31 mouse cellular contexts compared by ENCODE assay signal in the genomic region with DNA sequence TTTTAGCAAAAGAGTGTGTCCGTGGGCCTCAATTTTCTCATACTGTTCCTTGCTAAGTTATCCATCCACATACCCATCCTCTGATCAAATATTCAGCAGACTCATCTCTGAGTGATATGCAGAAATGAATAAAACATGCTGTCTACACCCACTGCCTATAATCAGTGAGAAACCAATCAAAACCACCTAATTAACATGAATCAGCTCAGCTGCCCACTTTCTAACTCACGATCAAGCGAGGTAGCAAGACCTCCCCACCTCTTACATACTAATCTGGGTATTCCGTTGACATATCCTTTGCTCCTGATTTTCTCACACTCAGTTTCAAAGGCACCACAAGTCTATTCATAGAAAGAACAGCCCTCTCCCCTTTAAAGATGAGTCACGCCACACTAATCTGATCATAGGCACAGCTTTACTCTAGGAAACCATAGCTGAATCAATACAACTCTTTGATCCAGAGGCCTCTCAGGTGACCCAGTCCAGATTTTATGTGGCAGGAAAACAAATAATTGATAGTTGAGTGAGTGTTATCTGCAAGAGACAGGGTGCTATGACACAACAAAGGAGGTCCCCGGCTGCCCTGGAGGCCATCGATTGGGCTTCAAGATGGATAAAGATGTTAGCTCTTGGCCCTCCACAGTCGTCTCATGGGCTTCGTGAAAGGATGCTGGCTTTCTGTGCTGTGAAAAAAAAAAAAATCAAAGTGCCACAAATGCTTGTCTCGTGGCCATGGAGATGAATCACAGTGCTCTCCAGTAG. TPM values are rescaled to one million over a fixed set of nuclear protein-coding genes. Genes with fewer than 3 reads are reported as not detected.
DNase-seq lines count a peak whose midpoint lies in the region; ATAC-seq and TF ChIP-seq lines count a peak whose summit lies in the region.
"Had no signal": no experiment of that assay in that cellular context is flagged by ENCODE, and none has a peak within 500 bp of the region (broad histone marks: within the 10 kb centered on the region; RNA-seq: fewer than 3 reads in every experiment).

No protein-coding gene starts in this region.

- no peak for TF ChIP-seq EP300 in liver, postnatal 0 days (IDR thresholded peaks at IDR 0.05; ENCODE audit: low read depth)

- no peak for TF ChIP-seq POLR2A in liver, adult 2 months (IDR thresholded peaks at IDR 0.05; ENCODE audit: extremely low read depth, insufficient read depth, low read length)

- no peak overlapping the region for H3K27ac ChIP-seq in forebrain, embryonic 11.5 days (ENCODE audit: low read depth, low read length)
- no peak overlapping the region for H3K27ac ChIP-seq in forebrain, embryonic 16.5 days (ENCODE audit: low read length)
- no peak overlapping the region for H3K27ac ChIP-seq in liver, adult 2 months (replicated peaks; ENCODE audit: insufficient read depth, low read depth, low read length)
- no peak overlapping the region for H3K27ac ChIP-seq in liver, postnatal 0 days (ENCODE audit: low read depth)
- no peak overlapping the region for H3K27ac ChIP-seq in hindbrain, postnatal 0 days
- H3K27ac ChIP-seq in midbrain, embryonic 16.5 days (ENCODE audit: low read length): no peak overlapping the region; the same call in 1 of the 2 replicates
- H3K27ac ChIP-seq: embryonic facial prominence, embryonic 15.5 days; heart, embryonic 13.5 days; kidney, embryonic 15.5 days; limb, embryonic 12.5 days; liver, embryonic 12.5 days; neural tube, embryonic 13.5 days had no signal

- 71% methylated on average over 10 of the region's 10 CpGs for WGBS in forebrain, embryonic 11.5 days
- WGBS in forebrain, embryonic 16.5 days: 69% methylated on average over 10 of the region's 10 CpGs
- 41% methylated on average over 10 of the region's 10 CpGs for whole genome bisulfite sequencing in liver, adult 2 months
- 59% methylated on average over 10 of the region's 10 CpGs for WGBS in liver, postnatal 0 days (ENCODE audit: insufficient replicate concordance)
- 44% methylated on average over 10 of the region's 10 CpGs for WGBS in hindbrain, postnatal 0 days
- 22% methylated on average over 10 of the region's 10 CpGs for WGBS in midbrain, embryonic 16.5 days

- no peaks in the 10 kb centered on the region for H3K27me3 ChIP-seq in forebrain, embryonic 11.5 days (ENCODE audit: control insufficient read depth, insufficient read depth, low read length)
- no peaks in the 10 kb centered on the region for H3K27me3 ChIP-seq in forebrain, embryonic 16.5 days (replicated peaks; ENCODE audit: control insufficient read depth, insufficient read depth, low read length)
- H3K27me3 ChIP-seq in liver, adult 2 months (ENCODE audit: control insufficient read depth, insufficient read depth, low read length): no peaks in the 10 kb centered on the region
- no peaks in the 10 kb centered on the region for H3K27me3 ChIP-seq in liver, postnatal 0 days (ENCODE audit: insufficient read depth, low read length)
- no peaks in the 10 kb centered on the region for H3K27me3 ChIP-seq in hindbrain, postnatal 0 days (ENCODE audit: insufficient read depth, low read length)
- no peaks in the 10 kb centered on the region for H3K27me3 ChIP-seq in midbrain, embryonic 16.5 days (ENCODE audit: control insufficient read depth, insufficient read depth, low read depth, low read length)
- H3K27me3 ChIP-seq: embryonic facial prominence, embryonic 15.5 days; heart, embryonic 13.5 days; kidney, embryonic 15.5 days; limb, embryonic 12.5 days; liver, embryonic 12.5 days; neural tube, embryonic 13.5 days had no signal

- H3K9me3 ChIP-seq in forebrain, embryonic 11.5 days (ENCODE audit: control insufficient read depth, low read length): no peaks in the 10 kb centered on the region
- no peaks in the 10 kb centered on the region for H3K9me3 ChIP-seq in forebrain, embryonic 16.5 days (ENCODE audit: control insufficient read depth, low read length)
- no peaks in the 10 kb centered on the region for H3K9me3 ChIP-seq in liver, postnatal 0 days (ENCODE audit: low read length)
- no peaks in the 10 kb centered on the region for H3K9me3 ChIP-seq in hindbrain, postnatal 0 days (ENCODE audit: low read length)
- no peaks in the 10 kb centered on the region for H3K9me3 ChIP-seq in midbrain, embryonic 16.5 days (replicated peaks; ENCODE audit: control insufficient read depth, low read length, poor library complexity, severe bottlenecking)
- H3K9me3 ChIP-seq: embryonic facial prominence, embryonic 15.5 days; heart, embryonic 13.5 days; kidney, embryonic 15.5 days; limb, embryonic 12.5 days; liver, embryonic 12.5 days; neural tube, embryonic 13.5 days had no signal

- H3K4me3 ChIP-seq in forebrain, embryonic 11.5 days (ENCODE audit: low read depth, low read length): no peak overlapping the region
- H3K4me3 ChIP-seq in forebrain, embryonic 16.5 days (replicated peaks; ENCODE audit: low read length): no peak overlapping the region
- no peak overlapping the region for H3K4me3 ChIP-seq in liver, adult 2 months (ENCODE audit: insufficient read depth, low read depth, low read length)
- H3K4me3 ChIP-seq in liver, postnatal 0 days (ENCODE audit: low read depth, low read length): no peak overlapping the region
- H3K4me3 ChIP-seq in hindbrain, postnatal 0 days (ENCODE audit: low read length): no peak overlapping the region
- no peak overlapping the region for H3K4me3 ChIP-seq in midbrain, embryonic 16.5 days (ENCODE audit: low read depth, low read length)
- H3K4me3 ChIP-seq: embryonic facial prominence, embryonic 15.5 days; heart, embryonic 13.5 days; kidney, embryonic 15.5 days; limb, embryonic 12.5 days; liver, embryonic 12.5 days; myocyte; neural tube, embryonic 13.5 days had no signal

- DNase-seq in forebrain, embryonic 11.5 days (ENCODE audit: low spot score): peak; percentile 20
- peak; percentile 19 for DNase-seq in liver, adult 2 months (ENCODE audit: extremely low read depth, low read depth, low spot score)
- DNase-seq in liver, postnatal 0 days: no peak
- DNase-seq in hindbrain, postnatal 0 days (ENCODE audit: low spot score): no peak
- no peak for DNase-seq in left cerebral cortex, adult 8-10 months (ENCODE audit: low spot score in 2 of 2)
- DNase-seq in gastrocnemius, postnatal 4 days (ENCODE audit: low spot score in 2 of 2): no peak
- DNase-seq: adrenal gland, postnatal 10 days; cerebellum, adult 8-10 months; gastrocnemius, postnatal 10 days; heart, adult 18-20 months; heart, postnatal 14 days; kidney, postnatal 36 days; layer of hippocampus, postnatal 36 days; lung, adult 2 months; thymus, postnatal 4 days had no signal

- ATAC-seq in forebrain, embryonic 11.5 days (replicated peaks; ENCODE audit: low FRiP score): no peak
- ATAC-seq in forebrain, embryonic 16.5 days: no peak
- ATAC-seq in liver, postnatal 0 days: no peak
- ATAC-seq in hindbrain, postnatal 0 days: peak; percentile 51; the same call in 1 of the 2 replicates
- peak; percentile 66; the same call in 1 of the 2 replicates for ATAC-seq in midbrain, embryonic 16.5 days
- ATAC-seq: activated CD4-positive, CD25-positive, alpha-beta regulatory T cell, adult 4 months; intestine, postnatal 0 days; liver, embryonic 12.5 days had no signal

- no peak for TF ChIP-seq CTCF in liver, adult 2 months (IDR thresholded peaks at IDR 0.05; ENCODE audit: low read depth, low read length)
- TF ChIP-seq CTCF in liver, postnatal 0 days (IDR thresholded peaks at IDR 0.05; ENCODE audit: low read depth): no peak
- TF ChIP-seq CTCF in hindbrain, postnatal 0 days (IDR thresholded peaks at IDR 0.05; ENCODE audit: low read depth): no peak

- H3K79me2 ChIP-seq in liver, adult 2 months (ENCODE audit: control insufficient read depth, insufficient read depth, low read length): no peaks in the 10 kb centered on the region

- H3K36me3 ChIP-seq in forebrain, embryonic 11.5 days (ENCODE audit: control insufficient read depth, insufficient read depth, low read length): no peaks in the 10 kb centered on the region
- no peaks in the 10 kb centered on the region for H3K36me3 ChIP-seq in forebrain, embryonic 16.5 days (ENCODE audit: control insufficient read depth, insufficient read depth)
- H3K36me3 ChIP-seq in liver, adult 2 months (ENCODE audit: control insufficient read depth, insufficient read depth, low read length): no peaks in the 10 kb centered on the region
- no peaks in the 10 kb centered on the region for H3K36me3 ChIP-seq in liver, postnatal 0 days (replicated peaks; ENCODE audit: insufficient read depth, low read length)
- no peaks in the 10 kb centered on the region for H3K36me3 ChIP-seq in hindbrain, postnatal 0 days (ENCODE audit: insufficient read depth, low read length)
- no peaks in the 10 kb centered on the region for H3K36me3 ChIP-seq in midbrain, embryonic 16.5 days (ENCODE audit: control insufficient read depth, insufficient read depth, low read length)
- H3K36me3 ChIP-seq: embryonic facial prominence, embryonic 15.5 days; heart, embryonic 13.5 days; kidney, embryonic 15.5 days; limb, embryonic 12.5 days; liver, embryonic 12.5 days; neural tube, embryonic 13.5 days had no signal

- H3K4me2 ChIP-seq in forebrain, embryonic 11.5 days (ENCODE audit: low read depth, low read length, severe bottlenecking): no peak overlapping the region
- no peak overlapping the region for H3K4me2 ChIP-seq in forebrain, embryonic 16.5 days (ENCODE audit: low read length)
- H3K4me2 ChIP-seq in liver, postnatal 0 days (ENCODE audit: low read depth, low read length): no peak overlapping the region
- H3K4me2 ChIP-seq in hindbrain, postnatal 0 days (ENCODE audit: low read depth, low read length): no peak overlapping the region
- H3K4me2 ChIP-seq in midbrain, embryonic 16.5 days (ENCODE audit: low read length): no peak overlapping the region
- H3K4me2 ChIP-seq: embryonic facial prominence, embryonic 15.5 days; heart, embryonic 13.5 days; kidney, embryonic 15.5 days; limb, embryonic 12.5 days; liver, embryonic 12.5 days; neural tube, embryonic 13.5 days had no signal

- no peaks in the 10 kb centered on the region for H3K4me1 ChIP-seq in forebrain, embryonic 11.5 days (replicated peaks; ENCODE audit: control insufficient read depth, insufficient read depth, low read length)
- H3K4me1 ChIP-seq in forebrain, embryonic 16.5 days (replicated peaks; ENCODE audit: control insufficient read depth, insufficient read depth, low read length): no peaks in the 10 kb centered on the region
- H3K4me1 ChIP-seq in liver, adult 2 months (ENCODE audit: control insufficient read depth, insufficient read depth, low read length): no peaks in the 10 kb centered on the region
- no peaks in the 10 kb centered on the region for H3K4me1 ChIP-seq in liver, postnatal 0 days (ENCODE audit: insufficient read depth)
- H3K4me1 ChIP-seq in hindbrain, postnatal 0 days (ENCODE audit: insufficient read depth, low read length): no peaks in the 10 kb centered on the region
- H3K4me1 ChIP-seq in midbrain, embryonic 16.5 days (ENCODE audit: control insufficient read depth, insufficient read depth, low read length): peaks cover 7% of the 10 kb centered on the region
- H3K4me1 ChIP-seq: embryonic facial prominence, embryonic 15.5 days; heart, embryonic 13.5 days; kidney, embryonic 15.5 days; limb, embryonic 12.5 days; liver, embryonic 12.5 days; neural tube, embryonic 13.5 days had no signal

- H3K9ac ChIP-seq in forebrain, embryonic 11.5 days (ENCODE audit: low read length): no peak overlapping the region
- H3K9ac ChIP-seq in forebrain, embryonic 16.5 days (replicated peaks; ENCODE audit: low read depth, low read length): no peak overlapping the region
- no peak overlapping the region for H3K9ac ChIP-seq in liver, adult 2 months (ENCODE audit: low read depth, low read length)
- H3K9ac ChIP-seq in liver, postnatal 0 days (replicated peaks): no peak overlapping the region
- H3K9ac ChIP-seq in hindbrain, postnatal 0 days (replicated peaks; ENCODE audit: low read length): no peak overlapping the region
- no peak overlapping the region for H3K9ac ChIP-seq in midbrain, embryonic 16.5 days (ENCODE audit: low read depth, low read length)
- H3K9ac ChIP-seq: embryonic facial prominence, embryonic 15.5 days; heart, embryonic 13.5 days; kidney, embryonic 15.5 days; limb, embryonic 12.5 days; liver, embryonic 12.5 days; neural tube, embryonic 13.5 days had no signal

RNA-seq across cellular contexts. Expression of a gene that starts 10.7 kb away (rescaled TPM):
- polyA plus RNA-seq in forebrain, embryonic 11.5 days (2014; fragmentation: Nextera tagmentation; extraction: Ambion mirVana): 2.1 and 2.4 TPM in 2 replicates
- polyA plus RNA-seq in forebrain, embryonic 16.5 days (2015; fragmentation: Nextera tagmentation; extraction: Ambion mirVana): 0.84 and 1.1 TPM in 2 replicates
- total RNA-seq in liver, adult 2 months (2014; rRNA removed): 0.37 and 0.54 TPM in 2 replicates
- polyA plus RNA-seq in liver, adult 2 months (2012; rRNA removed): 0.07 and 0.09 TPM in 2 replicates
- 0.20 and 0.38 TPM in 2 replicates for polyA plus RNA-seq in liver, postnatal 0 days (2015; fragmentation: Nextera tagmentation; extraction: Ambion mirVana)
- total RNA-seq in hindbrain, postnatal 0 days (2014; rRNA removed): 7.9 and 11.6 TPM in 2 replicates
- polyA plus RNA-seq in hindbrain, postnatal 0 days (2015; fragmentation: Nextera tagmentation; extraction: Ambion mirVana): 1.1 and 1.3 TPM in 2 replicates
- 1.1 and 1.5 TPM in 2 replicates for polyA plus RNA-seq in midbrain, embryonic 16.5 days (2015; fragmentation: Nextera tagmentation; extraction: Ambion mirVana)
- total RNA-seq in left cerebral cortex, adult 8-10 months (2022): under 1 TPM; 0.23 to 0.39 (median 0.25) TPM
- 10 to 100 TPM; 38.0 to 39.4 TPM for total RNA-seq in gastrocnemius, postnatal 4 days (2021)

RNA-seq across cellular contexts. Expression of a gene that starts 16.1 kb away (rescaled TPM):
- polyA plus RNA-seq in forebrain, embryonic 11.5 days (2014; fragmentation: Nextera tagmentation; extraction: Ambion mirVana): 0.76 and 1.1 TPM in 2 replicates
- 2.0 and 2.8 TPM in 2 replicates for polyA plus RNA-seq in forebrain, embryonic 16.5 days (2015; fragmentation: Nextera tagmentation; extraction: Ambion mirVana)
- total RNA-seq in liver, adult 2 months (2014; rRNA removed): not detected in 2 replicates
- polyA plus RNA-seq in liver, adult 2 months (2012; rRNA removed): not detected in 2 replicates
- not detected in 2 replicates for polyA plus RNA-seq in liver, postnatal 0 days (2015; fragmentation: Nextera tagmentation; extraction: Ambion mirVana)
- total RNA-seq in hindbrain, postnatal 0 days (2014; rRNA removed): 7.3 and 8.3 TPM in 2 replicates
- polyA plus RNA-seq in hindbrain, postnatal 0 days (2015; fragmentation: Nextera tagmentation; extraction: Ambion mirVana): 3.2 TPM in 2 replicates
- 2.6 and 3.5 TPM in 2 replicates for polyA plus RNA-seq in midbrain, embryonic 16.5 days (2015; fragmentation: Nextera tagmentation; extraction: Ambion mirVana)
- 1 to 10 TPM; 1.8 to 3.2 (median 2.4) TPM for total RNA-seq in left cerebral cortex, adult 8-10 months (2022)
- under 1 TPM; 0.12 to 0.13 TPM for total RNA-seq in gastrocnemius, postnatal 4 days (2021)
- total RNA-seq: adrenal gland, postnatal 10 days; megakaryocyte-erythroid progenitor cell, adult 5-6 weeks had no signal
- polyA plus RNA-seq: activated CD4-positive, CD25-positive, alpha-beta regulatory T cell, adult 4 months; lung, adult 2 months; spleen, adult 2 months had no signal

RNA-seq across cellular contexts. Expression of a gene that starts 53.3 kb away (rescaled TPM):
- 0.15 and 0.20 TPM in 2 replicates for polyA plus RNA-seq in forebrain, embryonic 11.5 days (2014; fragmentation: Nextera tagmentation; extraction: Ambion mirVana)
- 0.06 TPM in 1 of 2 replicates, not detected in the other for polyA plus RNA-seq in forebrain, embryonic 16.5 days (2015; fragmentation: Nextera tagmentation; extraction: Ambion mirVana)
- total RNA-seq in liver, adult 2 months (2014; rRNA removed): under 0.01 TPM in 1 of 2 replicates, not detected in the other
- 0.02 and 0.04 TPM in 2 replicates for polyA plus RNA-seq in liver, adult 2 months (2012; rRNA removed)
- polyA plus RNA-seq in liver, postnatal 0 days (2015; fragmentation: Nextera tagmentation; extraction: Ambion mirVana): 0.04 and 0.05 TPM in 2 replicates
- not detected in 2 replicates for total RNA-seq in hindbrain, postnatal 0 days (2014; rRNA removed)
- 0.09 and 0.23 TPM in 2 replicates for polyA plus RNA-seq in hindbrain, postnatal 0 days (2015; fragmentation: Nextera tagmentation; extraction: Ambion mirVana)
- polyA plus RNA-seq in midbrain, embryonic 16.5 days (2015; fragmentation: Nextera tagmentation; extraction: Ambion mirVana): 0.06 TPM in 1 of 2 replicates, not detected in the other
- total RNA-seq in left cerebral cortex, adult 8-10 months (2022): not detected
- under 1 TPM in 1 of 2 experiments, not detected in 1; 0.13 TPM for total RNA-seq in gastrocnemius, postnatal 4 days (2021)
- total RNA-seq: adrenal gland, postnatal 10 days; gastrocnemius, postnatal 10 days; heart, adult 18-20 months; heart, postnatal 14 days; layer of hippocampus, adult 8-10 months; layer of hippocampus, postnatal 36 days; left cerebral cortex, postnatal 14 days; megakaryocyte-erythroid progenitor cell, adult 5-6 weeks had no signal
- polyA plus RNA-seq: activated CD4-positive, CD25-positive, alpha-beta regulatory T cell, adult 4 months; heart, embryonic 13.5 days; intestine, postnatal 0 days; lung, adult 2 months; myocyte; neural tube, embryonic 13.5 days; stomach, embryonic 14.5 days had no signal

Comparison
In these comparisons a context has a peak if more than half of its experiments do, and no peak if none do; other contexts are left out.
1. DNase-seq: peak in forebrain, embryonic 11.5 days (single experiment) and liver, adult 2 months (single experiment); none in liver, postnatal 0 days (single experiment), hindbrain, postnatal 0 days (single experiment), left cerebral cortex, adult 8-10 months (0 of 2) and gastrocnemius, postnatal 4 days (0 of 2).
2. ATAC-seq: peak in hindbrain, postnatal 0 days (single experiment) and midbrain, embryonic 16.5 days (single experiment); none in forebrain, embryonic 11.5 days (single experiment), forebrain, embryonic 16.5 days (single experiment) and liver, postnatal 0 days (single experiment).